Mouse (Mus musculus) C3H10T1/2 (cell line): ENCODE results near the gene Gc. TPM values are rescaled to one million over a fixed set of nuclear protein-coding genes. Genes with fewer than 3 reads are reported as not detected.

Experiments
- polyA plus RNA-seq, 2 experiments: library from polyadenylated mRNA; unstranded; fragments of >200 nt; fragmentation: generic; extraction: Trizol; gene quantifications; one replicate each; pipeline ENCODE4 v1.2.1; 2012; ENCODE audit warnings: missing spikeins in 2 of 2

Gc gene
- not detected for polyA plus RNA-seq

DNA sequence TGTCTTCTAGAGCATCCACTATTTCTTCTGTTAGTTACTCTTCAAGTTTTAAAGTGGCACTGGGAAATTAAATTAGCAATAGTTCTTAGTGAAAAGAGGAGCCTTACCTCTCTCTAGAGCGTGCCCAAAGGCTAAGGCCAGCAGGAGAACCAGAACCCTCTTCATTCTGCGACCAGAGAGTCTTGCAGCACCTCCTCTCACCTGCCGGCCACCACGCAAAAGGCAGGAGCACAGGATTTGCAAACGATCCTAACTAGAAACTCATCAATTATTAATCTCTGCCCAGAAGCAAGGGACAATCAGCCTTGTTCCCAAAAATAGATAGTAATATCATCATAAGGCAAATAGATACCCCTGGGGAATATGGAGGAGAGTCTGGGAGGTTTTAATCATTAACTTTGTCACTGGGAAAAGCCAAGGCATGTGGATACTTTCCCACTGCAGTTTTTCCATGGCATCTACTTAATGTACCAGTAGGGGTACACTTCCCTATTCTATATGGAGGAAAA, at the start of gene Gc:
Gc (minus strand) TSS at position 345 of the 509 bp plus-strand sequence.

Other genes with a start within 250 kb of the Gc start
- not detected for gene Npffr2, start 69.5 kb upstream of the Gc start, polyA plus RNA-seq